Mouse (Mus musculus) ovary, postnatal 10 days (tissue): ENCODE results near the gene Igdcc4.
A peak's percentile ranks its signal among the peaks of the same experiment; 100 is the strongest.
"Not testable (repeated sequence)": the region's sequence is repeated elsewhere in the genome, so short reads cannot be mapped to it uniquely, and the experiment has no call there.

Experiments
- DNase-seq: peaks from one replicate; pipeline ENCODE4 v3.0.0; 2022; ENCODE audit warnings: low spot score

The Igdcc4 gene

GRCm38 (mm10) chr9:65100991-65101685 is at the start of gene Igdcc4:
TSS of gene Igdcc4 (plus strand) at chr9:65101486.
- no peak for DNase-seq

GRCm38 (mm10) chr9:65064251-65064650 is 37.0 kb upstream of the Igdcc4 start:
- no peak for DNase-seq

- no peak for DNase-seq
Observed at GRCm38 (mm10) chr9:65070587-65070986, 30.7 kb upstream of the Igdcc4 start.

GRCm38 (mm10) chr9:65073555-65073954 is 27.7 kb upstream of the Igdcc4 start:
- no peak for DNase-seq

- no peak for DNase-seq
Observed at GRCm38 (mm10) chr9:65074251-65074650, 27.0 kb upstream of the Igdcc4 start.

GRCm38 (mm10) chr9:65074855-65075493 is 26.3 kb upstream of the Igdcc4 start:
- DNase-seq, result no peak

- DNase-seq, result no peak
Observed at GRCm38 (mm10) chr9:65077536-65077935, 23.8 kb upstream of the Igdcc4 start.

GRCm38 (mm10) chr9:65080141-65080540 is 21.1 kb upstream of the Igdcc4 start:
- not testable (repeated sequence) for DNase-seq

GRCm38 (mm10) chr9:65083075-65083765 is 18.1 kb upstream of the Igdcc4 start:
- DNase-seq, result no peak

- no peak for DNase-seq
Observed at GRCm38 (mm10) chr9:65084198-65084807, 17.0 kb upstream of the Igdcc4 start.

- DNase-seq, result no peak
Observed at GRCm38 (mm10) chr9:65085270-65085669, 16.0 kb upstream of the Igdcc4 start.

- DNase-seq, result no peak
Observed at GRCm38 (mm10) chr9:65086801-65087200, 14.5 kb upstream of the Igdcc4 start.

GRCm38 (mm10) chr9:65087490-65087889 is 13.8 kb upstream of the Igdcc4 start:
- no peak for DNase-seq

GRCm38 (mm10) chr9:65094237-65094636 is 7.0 kb upstream of the Igdcc4 start:
- DNase-seq, result peak; percentile 41

GRCm38 (mm10) chr9:65101686-65102376 is 545 bp downstream of the Igdcc4 start:
- peak; percentile 53 for DNase-seq

GRCm38 (mm10) chr9:65102377-65103172 is 1.3 kb downstream of the Igdcc4 start:
- DNase-seq, result peak; percentile 44

- DNase-seq, result no peak
Observed at GRCm38 (mm10) chr9:65103173-65103752, 2.0 kb downstream of the Igdcc4 start.

GRCm38 (mm10) chr9:65106821-65107220 is 5.5 kb downstream of the Igdcc4 start:
- DNase-seq, result no peak

- DNase-seq, result no peak
Observed at GRCm38 (mm10) chr9:65107893-65108292, 6.6 kb downstream of the Igdcc4 start.

- DNase-seq, result no peak
Observed at GRCm38 (mm10) chr9:65109132-65110072, 8.1 kb downstream of the Igdcc4 start.
